Mouse (Mus musculus): ENCODE measurements around the gene Atxn1.

- TF ChIP-seq GATA1 (IDR thresholded peaks at IDR 0.05; ENCODE audit: borderline replicate concordance, low read length) (no peak), FLI1 (IDR thresholded peaks at IDR 0.05; ENCODE audit: low read length) (no peak)
These were observed 90.6 kb downstream of the Atxn1 start for GRCm38 (mm10) chr13:45874196-45874595.
